Mouse (Mus musculus) liver, embryonic 16.5 days (tissue): ENCODE results near the gene Rtl6. TPM values are rescaled to one million over a fixed set of nuclear protein-coding genes. Genes with fewer than 3 reads are reported as not detected.

Experiments used
- ATAC-seq: fragments of 200-750 bp; cut with Nextera tagmentation; 2 replicates; pipeline ENCODE4 v1.8.0; 2017; ENCODE audit warnings: low read depth, mild to moderate bottlenecking, moderate number of reproducible peaks, moderate library complexity
- H3K27ac ChIP-seq: fragments of 300-500 bp; sonication (generic); 2 replicates; pipeline ENCODE4 v1.5.1; 2014; ENCODE audit warnings: mild to moderate bottlenecking, low read length
- H3K27me3 ChIP-seq: fragments of 300-500 bp; sonication (generic); 2 replicates; pipeline ENCODE4 v1.6.1; 2014; ENCODE audit warnings: low read depth, low read length, mixed read lengths; ENCODE audit not compliant: control insufficient read depth, insufficient read depth
- H3K36me3 ChIP-seq: fragments of 300-500 bp; sonication (generic); 2 replicates; pipeline ENCODE4 v1.6.1; 2014; ENCODE audit warnings: mild to moderate bottlenecking; ENCODE audit not compliant: control insufficient read depth, insufficient read depth
- H3K4me1 ChIP-seq: fragments of 300-500 bp; sonication (generic); 2 replicates; pipeline ENCODE4 v1.6.1; 2014; ENCODE audit warnings: low read depth, low read length, mixed read lengths; ENCODE audit not compliant: control insufficient read depth
- H3K4me2 ChIP-seq: fragments of 300-500 bp; sonication (generic); 2 replicates; pipeline ENCODE4 v1.6.1; 2014; ENCODE audit warnings: low read depth, low read length, mixed read lengths
- H3K4me3 ChIP-seq: fragments of 300-500 bp; sonication (generic); 2 replicates; pipeline ENCODE4 v1.5.1; 2014; ENCODE audit warnings: low read depth, mild to moderate bottlenecking, low read length
- H3K9ac ChIP-seq: fragments of 300-500 bp; sonication (generic); 2 replicates; pipeline ENCODE4 v1.6.1; 2014; ENCODE audit warnings: low read depth, low read length
- H3K9me3 ChIP-seq: fragments of 300-500 bp; sonication (generic); replicated peaks from 2 replicates; pipeline ENCODE4 v1.6.1; 2016; ENCODE audit warnings: low read length; ENCODE audit not compliant: control insufficient read depth
- WGBS: fragments of 180-500 bp; shearing (Covaris S2); extraction: QIAGEN DNeasy Blood & Tissue Kit; methylation state at CpG from one replicate; pipeline ENCODE4 v1.1.7; 2014; ENCODE audit not compliant: insufficient replicate concordance; 5-methylcytosine and 5-hydroxymethylcytosine counted together
- polyA plus RNA-seq: library from polyadenylated mRNA; unstranded; fragments of >200 nt; fragmentation: Nextera tagmentation; extraction: Ambion mirVana; gene quantifications from 2 replicates; pipeline ENCODE4 v1.2.1, GENCODE M21; 2015

Rtl6 gene
- polyA plus RNA-seq, 1 experiment from 2014 or later, result 1.0 TPM

- Histone ChIP-seq H3K27me3 (no peaks in the 10 kb centered on the region), H3K36me3 (no peaks in the 10 kb centered on the region), H3K27ac (no peak overlapping the region), H3K4me2 (no peak overlapping the region), H3K9me3 (no peaks in the 10 kb centered on the region), H3K4me1 (no peaks in the 10 kb centered on the region), H3K9ac (no peak overlapping the region), H3K4me3 (no peak overlapping the region)
- 27% methylated on average over 7 of the region's 7 CpGs for WGBS
- ATAC-seq, result no peak
Measured at GRCm38 (mm10) chr15:84504895-84505294, 52.7 kb downstream of the Rtl6 start.

Other genes starting within 250 kb of the Rtl6 start
- gene Parvg, start 233.8 kb downstream of the Rtl6 start, polyA plus RNA-seq, result 12.9 and 14.8 TPM in 2 replicates
- 0.15 and 0.21 TPM in 2 replicates for gene Shisal1, start 110.7 kb downstream of the Rtl6 start, polyA plus RNA-seq
- 4.5 and 5.2 TPM in 2 replicates for gene Prr5, start 111.8 kb upstream of the Rtl6 start, polyA plus RNA-seq
- 0.33 and 0.63 TPM in 2 replicates for gene Arhgap8, start 162.2 kb upstream of the Rtl6 start, polyA plus RNA-seq